Mouse (Mus musculus) embryonic fibroblast, embryonic 13.5 days (primary cell): ENCODE data around the gene Pld5.

ENCODE experiments used
- CTCF ChIP-seq: IDR thresholded peaks from 2 replicates; pipeline ENCODE4 v1.5.1; 2011; ENCODE audit warnings: mild to moderate bottlenecking, control low read depth, low read length, moderate library complexity, borderline replicate concordance; ENCODE audit not compliant: insufficient read depth
- POLR2A ChIP-seq: IDR thresholded peaks from 2 replicates; pipeline ENCODE4 v1.6.1; 2011; ENCODE audit warnings: low read depth, mild to moderate bottlenecking, control low read depth, low read length, moderate library complexity

DNA sequence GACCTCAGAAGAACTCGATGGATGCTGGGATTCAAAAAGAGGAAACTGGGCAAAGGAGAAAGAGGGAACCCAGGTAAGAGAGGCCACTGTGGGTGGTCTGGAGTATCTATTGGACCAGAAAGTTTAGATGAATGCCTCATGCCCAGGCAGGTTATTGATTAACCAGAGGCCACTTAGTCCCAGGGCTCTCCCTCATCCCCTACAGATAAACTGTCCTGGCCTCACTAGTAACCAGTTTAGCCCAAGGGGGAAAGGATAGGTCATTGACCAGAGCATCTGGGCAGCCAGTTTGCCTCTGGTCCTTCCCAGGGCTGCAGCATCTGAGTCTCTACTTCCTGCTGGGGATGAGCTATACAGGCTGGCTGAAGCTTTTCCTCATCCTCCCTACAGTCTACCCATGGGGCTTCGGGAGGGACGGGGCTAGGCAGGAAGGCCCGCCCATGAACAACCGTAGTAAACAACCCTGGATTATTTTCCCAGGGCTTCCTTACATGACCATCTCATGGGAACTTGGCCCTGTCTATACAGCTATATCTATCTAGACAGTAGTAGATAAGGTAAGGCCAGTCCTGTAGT is 361.3 kb downstream of the Pld5 start:
- TF ChIP-seq POLR2A (no peak), CTCF (no peak)
